Mouse (Mus musculus) limb, embryonic 13.5 days (tissue): Measurements from ENCODE around the gene Schip1. TPM values are rescaled to one million over a fixed set of nuclear protein-coding genes. Genes with fewer than 3 reads are reported as not detected.

ENCODE experiments used
- ATAC-seq: fragments of 200-750 bp; cut with Nextera tagmentation; 2 replicates; pipeline ENCODE4 v1.8.0; 2017; ENCODE audit warnings: low read depth, moderate number of reproducible peaks, moderate TSS enrichment; ENCODE audit not compliant: low FRiP score
- H3K27ac ChIP-seq: fragments of 300-500 bp; sonication (generic); 2 replicates; pipeline ENCODE4 v1.5.1; 2015; ENCODE audit warnings: inconsistent platforms, mild to moderate bottlenecking, moderate library complexity
- H3K27me3 ChIP-seq: fragments of 300-500 bp; sonication (generic); 2 replicates; pipeline ENCODE4 v1.6.1; 2015; ENCODE audit warnings: mild to moderate bottlenecking, inconsistent platforms
- H3K36me3 ChIP-seq: fragments of 300-500 bp; sonication (generic); 2 replicates; pipeline ENCODE4 v1.6.1; 2015; ENCODE audit warnings: inconsistent platforms, mild to moderate bottlenecking, moderate library complexity
- H3K4me1 ChIP-seq: fragments of 300-500 bp; sonication (generic); 2 replicates; pipeline ENCODE4 v1.6.1; 2015; ENCODE audit warnings: inconsistent platforms
- H3K4me2 ChIP-seq: fragments of 300-500 bp; sonication (generic); replicated peaks from 2 replicates; pipeline ENCODE4 v1.6.1; 2015; ENCODE audit warnings: inconsistent platforms, mild to moderate bottlenecking, moderate library complexity
- H3K4me3 ChIP-seq: fragments of 300-500 bp; sonication (generic); 2 replicates; pipeline ENCODE4 v1.5.1; 2015; ENCODE audit warnings: moderate library complexity, mild to moderate bottlenecking, inconsistent platforms
- H3K9ac ChIP-seq: fragments of 300-500 bp; sonication (generic); 2 replicates; pipeline ENCODE4 v1.6.1; 2015; ENCODE audit warnings: mild to moderate bottlenecking, inconsistent platforms
- H3K9me3 ChIP-seq: fragments of 300-500 bp; sonication (generic); 2 replicates; pipeline ENCODE4 v1.6.1; 2016; ENCODE audit warnings: inconsistent platforms
- WGBS: fragments of 180-500 bp; shearing (Covaris S2); methylation state at CpG from one replicate; pipeline ENCODE4 v1.1.7; 2015; 5-methylcytosine and 5-hydroxymethylcytosine counted together
- polyA plus RNA-seq: library from polyadenylated mRNA; unstranded; fragments of >200 nt; fragmentation: Nextera tagmentation; extraction: Ambion mirVana; gene quantifications from 2 replicates; pipeline ENCODE4 v1.2.1, GENCODE M21; 2015

Schip1 gene
- polyA plus RNA-seq, 1 experiment from 2014 or later = 21.4 TPM

DNA sequence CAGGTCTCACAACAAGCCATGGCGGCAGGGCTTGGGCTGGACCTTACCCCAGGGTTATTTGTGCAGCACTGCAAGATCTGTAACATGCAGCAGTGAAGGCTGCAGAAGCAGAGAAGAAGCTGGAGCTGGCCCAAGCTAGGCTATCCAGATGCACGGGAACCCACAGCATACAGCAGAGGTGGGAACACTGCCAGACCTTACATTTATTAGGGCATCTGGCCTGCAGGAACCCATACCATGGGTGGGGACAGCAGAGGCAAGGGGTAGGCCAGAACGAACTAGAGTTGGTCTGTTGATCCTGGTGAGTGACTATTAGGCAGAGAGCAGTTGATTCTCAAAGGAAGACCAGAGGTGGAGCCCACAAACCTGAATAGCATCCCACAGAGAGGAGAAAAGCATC, 178.6 kb downstream of the Schip1 start:
- H3K27me3 ChIP-seq = no peaks in the 10 kb centered on the region
- peak overlapping the region; percentile 15; the same call in 1 of the 2 replicates for H3K27ac ChIP-seq
- 46% methylated on average over 3 of the region's 3 CpGs for whole genome bisulfite sequencing
- no peak overlapping the region for H3K9ac ChIP-seq
- no peaks in the 10 kb centered on the region for H3K9me3 ChIP-seq
- peaks cover 8% of the 10 kb centered on the region for H3K4me1 ChIP-seq
- H3K4me3 ChIP-seq = no peak overlapping the region
- ATAC-seq = peak; percentile 28; the same call in 1 of the 2 replicates
- no peak overlapping the region for H3K4me2 ChIP-seq
- H3K36me3 ChIP-seq = no peaks in the 10 kb centered on the region

DNA sequence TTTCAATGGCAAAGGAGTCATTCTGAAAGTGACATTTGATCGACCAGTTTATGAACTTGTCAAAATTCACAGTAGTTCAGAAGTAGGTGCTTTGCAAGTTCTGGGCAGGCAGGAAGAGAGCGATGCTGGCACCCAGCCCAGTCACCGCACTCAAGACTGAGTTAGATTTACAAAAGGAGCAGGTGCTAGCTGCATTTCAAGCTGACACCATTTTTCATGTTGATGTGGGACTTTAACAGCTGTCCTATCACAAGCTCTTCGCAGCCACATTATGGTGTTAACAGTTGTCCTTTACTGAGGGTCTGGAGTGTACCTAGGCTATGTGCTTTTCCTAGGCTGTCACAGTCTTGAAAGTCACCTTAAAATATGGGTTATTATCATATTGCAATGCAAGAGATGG, 181.6 kb downstream of the Schip1 start:
- H3K4me2 ChIP-seq = no peak overlapping the region
- no peaks in the 10 kb centered on the region for H3K36me3 ChIP-seq
- H3K4me1 ChIP-seq = peaks cover 8% of the 10 kb centered on the region
- no peak overlapping the region for H3K9ac ChIP-seq
- no peaks in the 10 kb centered on the region for H3K27me3 ChIP-seq
- no peaks in the 10 kb centered on the region for H3K9me3 ChIP-seq
- no peak for ATAC-seq
- no peak overlapping the region for H3K27ac ChIP-seq
- 72% methylated on average over 4 of the region's 4 CpGs for WGBS
- H3K4me3 ChIP-seq = no peak overlapping the region

DNA sequence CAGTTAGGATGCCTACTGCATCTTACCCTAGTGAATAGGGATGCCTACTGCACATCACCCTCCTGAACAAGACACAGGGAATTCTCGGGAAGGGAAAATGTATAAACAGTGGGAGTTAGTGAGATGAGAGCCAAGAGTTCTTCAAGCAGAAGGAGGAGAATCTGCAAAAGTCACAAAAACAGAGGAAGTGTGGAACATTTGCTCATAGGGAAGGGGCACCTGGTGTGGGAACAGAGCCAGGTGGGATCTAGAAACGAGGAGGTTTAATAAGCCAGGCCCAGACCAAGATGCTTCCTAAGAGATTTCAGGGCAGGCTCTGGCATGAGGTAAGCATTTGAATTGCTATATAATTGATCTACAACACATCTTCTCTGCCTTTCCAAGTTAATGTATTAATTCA, 186.0 kb downstream of the Schip1 start:
- Histone ChIP-seq H3K9me3 (no peaks in the 10 kb centered on the region), H3K4me1 (no peaks in the 10 kb centered on the region; the same call in 1 of the 2 replicates), H3K4me3 (no peak overlapping the region), H3K27me3 (0 out of 2 replicates have a peak, but pooled peaks cover 4% of the 10 kb centered on the region), H3K9ac (no peak overlapping the region), H3K36me3 (no peaks in the 10 kb centered on the region), H3K27ac (no peak overlapping the region), H3K4me2 (no peak overlapping the region)
- ATAC-seq = no peak
- WGBS = 49% methylated on average over 2 of the region's 2 CpGs

DNA sequence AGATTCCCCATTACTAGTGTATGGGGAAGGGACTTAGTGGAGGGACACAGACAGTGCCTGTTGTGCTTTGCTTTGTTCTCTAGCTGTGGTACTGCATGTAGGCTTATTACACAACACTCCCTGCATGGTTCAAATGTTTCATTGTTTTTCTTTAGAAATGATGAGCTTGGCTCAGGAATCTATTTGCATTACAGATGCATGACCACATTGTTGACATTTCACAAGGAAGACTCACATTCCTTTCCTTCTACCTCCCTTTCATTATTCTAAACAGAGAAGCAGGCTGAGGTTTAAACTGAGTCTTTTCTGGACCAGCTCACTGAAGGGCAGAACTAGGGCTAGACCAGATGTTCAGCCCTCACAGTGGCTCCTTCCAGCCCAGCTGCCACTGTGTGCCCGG, 187.7 kb downstream of the Schip1 start:
- H3K9ac ChIP-seq = no peak overlapping the region
- H3K36me3 ChIP-seq = no peaks in the 10 kb centered on the region
- H3K27ac ChIP-seq = no peak overlapping the region
- H3K27me3 ChIP-seq = 0 out of 2 replicates have a peak, but pooled peaks cover 4% of the 10 kb centered on the region
- no peaks in the 10 kb centered on the region for H3K4me1 ChIP-seq
- H3K9me3 ChIP-seq = no peaks in the 10 kb centered on the region
- H3K4me3 ChIP-seq = no peak overlapping the region
- 79% methylated on average over 1 of the region's 1 CpGs for WGBS
- ATAC-seq = no peak
- H3K4me2 ChIP-seq = no peak overlapping the region

DNA sequence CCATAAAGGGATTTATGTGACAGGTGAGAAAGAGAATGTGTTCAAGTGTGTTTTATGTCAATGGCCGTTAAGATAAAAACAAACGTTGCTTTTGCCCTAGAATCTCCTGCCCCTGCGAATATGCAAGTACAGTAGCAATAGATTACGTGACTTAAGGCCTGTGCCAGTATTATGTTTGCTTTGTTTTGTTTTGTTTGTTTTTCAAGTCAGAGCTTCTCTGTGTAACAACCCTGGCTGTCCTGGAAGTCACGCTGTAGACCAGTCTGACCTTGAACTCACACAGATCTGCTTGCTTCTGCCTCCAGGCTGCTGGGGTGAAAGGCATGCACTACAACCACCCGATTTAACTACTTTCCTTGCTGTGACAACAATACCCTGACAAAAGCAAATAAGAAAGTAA, 197.7 kb downstream of the Schip1 start:
- no peaks in the 10 kb centered on the region for H3K4me1 ChIP-seq
- no peak overlapping the region for H3K4me3 ChIP-seq
- H3K36me3 ChIP-seq = no peaks in the 10 kb centered on the region
- no peak overlapping the region for H3K9ac ChIP-seq
- no peaks in the 10 kb centered on the region for H3K27me3 ChIP-seq
- no peak for ATAC-seq
- H3K27ac ChIP-seq = no peak overlapping the region
- H3K9me3 ChIP-seq = no peaks in the 10 kb centered on the region
- no peak overlapping the region for H3K4me2 ChIP-seq
- WGBS = 56% methylated on average over 6 of the region's 6 CpGs

DNA sequence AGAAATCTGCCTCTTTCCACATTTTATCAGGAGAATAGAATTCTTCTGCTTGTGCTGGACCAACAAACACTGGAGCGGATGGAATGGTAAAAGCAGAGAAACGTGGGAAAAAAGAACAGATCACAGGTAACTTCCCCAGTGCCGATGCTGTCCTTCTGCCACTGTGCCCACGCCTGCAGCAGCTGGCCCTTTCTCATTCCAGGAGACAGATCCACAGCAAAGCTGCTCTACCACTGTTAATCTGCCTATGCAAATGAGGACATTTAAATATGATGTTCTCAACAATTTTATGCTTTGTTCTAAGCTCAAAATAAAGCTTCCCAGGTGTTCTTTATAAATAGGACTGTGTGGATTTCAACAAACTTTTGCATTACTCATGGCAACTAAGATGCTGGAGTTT, 203.3 kb downstream of the Schip1 start:
- Histone ChIP-seq H3K36me3 (no peaks in the 10 kb centered on the region), H3K27ac (no peak overlapping the region), H3K4me3 (no peak overlapping the region), H3K9ac (no peak overlapping the region), H3K4me2 (no peak overlapping the region), H3K27me3 (no peaks in the 10 kb centered on the region), H3K4me1 (no peaks in the 10 kb centered on the region), H3K9me3 (no peaks in the 10 kb centered on the region; the same call in 1 of the 2 replicates)
- no peak for ATAC-seq
- 90% methylated on average over 4 of the region's 4 CpGs for WGBS

DNA sequence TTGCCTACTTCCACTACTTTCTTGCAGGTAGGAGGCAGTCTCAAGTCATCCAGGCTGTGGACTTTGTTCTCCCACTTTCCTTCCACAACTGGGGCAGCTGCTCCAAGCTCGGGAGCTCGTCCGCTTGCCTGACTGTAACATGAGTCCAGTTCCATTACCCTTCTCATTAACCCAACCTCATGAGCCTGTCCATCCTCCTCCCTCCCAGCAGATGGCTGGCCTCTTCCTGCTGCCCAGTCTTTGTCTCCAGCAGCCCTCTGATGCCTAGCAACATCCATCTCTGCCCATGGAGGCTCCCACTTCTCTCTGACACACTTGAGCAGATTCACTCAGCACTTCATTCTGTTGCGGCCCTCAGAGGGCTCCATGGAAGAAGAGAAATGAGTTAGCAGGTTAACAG, 204.6 kb downstream of the Schip1 start:
- Histone ChIP-seq H3K36me3 (no peaks in the 10 kb centered on the region), H3K4me1 (no peaks in the 10 kb centered on the region), H3K9ac (no peak overlapping the region), H3K4me3 (no peak overlapping the region), H3K4me2 (no peak overlapping the region), H3K27me3 (no peaks in the 10 kb centered on the region), H3K27ac (no peak overlapping the region), H3K9me3 (no peaks in the 10 kb centered on the region; the same call in 1 of the 2 replicates)
- 51% methylated on average over 4 of the region's 4 CpGs for WGBS
- ATAC-seq = no peak

DNA sequence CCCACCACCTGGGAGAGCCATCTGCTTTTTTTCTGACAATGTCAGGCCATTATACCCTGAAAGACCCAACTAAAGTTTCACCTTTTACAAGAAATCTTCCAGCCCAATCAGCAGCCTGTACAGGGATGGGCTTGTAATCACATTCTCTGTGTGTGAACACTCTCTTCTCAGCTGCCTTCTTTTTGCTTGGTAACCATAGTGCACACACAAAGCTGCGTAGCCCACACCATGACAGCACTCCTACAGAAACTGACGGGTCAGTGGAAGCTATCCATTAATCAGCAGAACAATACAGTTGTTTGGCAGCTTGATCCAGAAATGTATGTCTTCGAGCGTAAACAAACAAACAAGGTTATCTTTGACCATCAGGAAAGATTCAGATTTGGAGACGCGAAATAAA, 205.6 kb downstream of the Schip1 start:
- Histone ChIP-seq H3K27ac (no peak overlapping the region), H3K4me2 (no peak overlapping the region), H3K36me3 (no peaks in the 10 kb centered on the region), H3K9me3 (no peaks in the 10 kb centered on the region; the same call in 1 of the 2 replicates), H3K4me1 (no peaks in the 10 kb centered on the region), H3K9ac (no peak overlapping the region), H3K27me3 (no peaks in the 10 kb centered on the region), H3K4me3 (no peak overlapping the region)
- ATAC-seq = no peak
- WGBS = 87% methylated on average over 6 of the region's 6 CpGs

DNA sequence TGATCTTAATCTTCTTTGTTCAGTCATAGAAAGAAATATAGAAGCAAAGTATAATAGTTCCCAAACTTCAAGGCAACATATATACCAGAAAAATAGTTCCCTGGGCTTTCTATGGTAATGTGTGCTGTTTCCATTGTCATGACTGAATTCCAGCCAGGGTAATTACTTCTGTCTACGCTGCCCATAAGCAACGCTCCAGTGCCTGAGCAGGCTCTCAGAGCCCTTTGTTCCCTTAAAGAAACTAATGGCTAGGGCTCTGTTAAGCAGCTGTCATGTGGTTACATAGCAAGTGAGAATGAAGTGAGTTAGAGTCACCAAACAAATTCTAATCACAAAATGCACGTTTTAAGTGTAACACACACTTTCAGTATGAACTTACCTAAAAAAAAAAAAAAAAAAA, 206.9 kb downstream of the Schip1 start:
- whole genome bisulfite sequencing = 62% methylated on average over 3 of the region's 3 CpGs
- Histone ChIP-seq H3K27me3 (no peaks in the 10 kb centered on the region), H3K4me2 (no peak overlapping the region), H3K9me3 (no peaks in the 10 kb centered on the region; the same call in 1 of the 2 replicates), H3K4me1 (no peaks in the 10 kb centered on the region), H3K9ac (no peak overlapping the region), H3K36me3 (no peaks in the 10 kb centered on the region), H3K27ac (no peak overlapping the region), H3K4me3 (no peak overlapping the region)
- no peak for ATAC-seq

DNA sequence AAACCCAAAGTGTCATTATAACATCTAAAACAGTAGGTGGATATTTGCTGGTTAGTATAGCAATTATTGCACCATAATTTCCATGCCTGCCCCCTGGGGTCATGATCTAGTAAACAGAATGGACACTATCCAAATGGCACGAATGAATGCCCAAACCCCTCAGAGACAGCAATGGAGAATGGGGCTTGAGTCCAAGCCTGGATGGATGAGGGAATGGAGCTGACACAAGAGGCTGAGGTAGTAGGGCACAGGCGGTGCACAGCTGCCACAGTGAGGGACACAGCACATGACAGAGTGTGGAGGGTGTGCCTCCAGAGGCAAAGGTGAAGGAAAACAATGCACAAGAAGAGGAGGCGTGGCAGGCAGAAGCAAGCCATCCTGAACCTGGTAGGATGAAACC, 207.3 kb downstream of the Schip1 start:
- H3K9me3 ChIP-seq = no peaks in the 10 kb centered on the region; the same call in 1 of the 2 replicates
- no peaks in the 10 kb centered on the region for H3K36me3 ChIP-seq
- WGBS = 87% methylated on average over 3 of the region's 3 CpGs
- no peak overlapping the region for H3K4me3 ChIP-seq
- no peak overlapping the region for H3K27ac ChIP-seq
- H3K4me2 ChIP-seq = no peak overlapping the region
- ATAC-seq = no peak
- no peaks in the 10 kb centered on the region for H3K27me3 ChIP-seq
- H3K4me1 ChIP-seq = no peaks in the 10 kb centered on the region
- H3K9ac ChIP-seq = no peak overlapping the region

DNA sequence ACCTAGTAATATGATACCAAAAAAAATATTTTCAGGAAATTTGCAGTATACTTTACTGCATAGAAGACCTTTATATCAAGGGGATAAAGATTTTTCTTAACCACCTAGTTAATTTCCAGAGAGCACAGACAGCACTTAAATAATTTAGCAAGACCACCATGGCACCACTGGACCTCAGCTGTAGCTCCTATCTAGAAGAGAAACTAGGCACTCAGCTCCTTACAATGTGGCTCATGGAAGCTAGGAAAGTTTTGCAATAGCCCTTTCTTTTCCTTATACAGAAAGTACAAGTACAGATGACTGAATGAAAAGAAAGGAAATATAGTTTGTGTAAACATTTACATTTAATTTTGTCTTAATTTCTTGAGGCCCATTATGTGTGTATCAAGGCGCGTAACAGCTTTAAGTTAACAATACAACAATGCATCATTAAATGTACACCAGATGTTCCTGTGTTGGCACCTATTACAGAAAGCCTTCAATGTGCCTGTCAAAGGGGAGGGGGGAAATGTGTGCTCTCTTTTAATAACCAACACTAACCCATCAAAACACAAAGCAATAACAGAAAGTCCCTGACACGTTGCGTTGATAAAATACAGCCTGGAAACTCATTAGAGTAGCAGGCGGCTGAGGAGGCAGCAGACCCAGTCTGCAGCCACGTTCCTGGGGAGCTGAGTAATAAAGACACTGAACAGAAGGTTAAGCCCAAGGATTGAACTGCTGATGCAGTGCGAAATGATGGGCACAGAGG, 218.4 kb downstream of the Schip1 start:
- peak overlapping the region; percentile 19 for H3K4me3 ChIP-seq
- no peaks in the 10 kb centered on the region for H3K36me3 ChIP-seq
- no peaks in the 10 kb centered on the region for H3K27me3 ChIP-seq
- peak; percentile 40; the same call in 1 of the 2 replicates for ATAC-seq
- no peaks in the 10 kb centered on the region for H3K9me3 ChIP-seq
- no peak overlapping the region for H3K9ac ChIP-seq
- H3K4me1 ChIP-seq = peaks cover 13% of the 10 kb centered on the region
- WGBS = 15% methylated on average over 7 of the region's 7 CpGs
- peak overlapping the region; percentile 46 for H3K4me2 ChIP-seq
- H3K27ac ChIP-seq = no peak overlapping the region

DNA sequence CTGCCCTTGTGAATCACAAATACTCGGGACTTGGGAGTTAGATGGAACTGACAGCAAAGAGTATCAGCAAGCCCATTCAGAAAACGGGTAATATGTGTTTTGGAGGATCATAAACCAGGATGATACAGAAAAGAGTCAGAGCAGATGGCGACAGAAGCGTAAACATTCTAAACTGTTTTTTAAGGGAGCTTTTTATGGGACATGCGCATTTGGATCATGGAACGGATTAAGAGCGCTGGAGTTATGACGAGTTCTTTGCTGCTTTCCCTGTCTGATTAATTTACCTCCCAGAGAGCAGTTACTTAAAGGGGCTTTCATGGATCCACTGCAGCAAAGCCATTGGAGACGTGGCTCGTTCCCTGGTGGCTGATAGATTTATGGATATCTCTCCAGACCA, 219.0 kb downstream of the Schip1 start:
- peaks cover 13% of the 10 kb centered on the region for H3K4me1 ChIP-seq
- WGBS = 16% methylated on average over 10 of the region's 10 CpGs
- ATAC-seq = no peak
- no peak overlapping the region for H3K27ac ChIP-seq
- no peaks in the 10 kb centered on the region for H3K27me3 ChIP-seq
- H3K36me3 ChIP-seq = no peaks in the 10 kb centered on the region
- no peaks in the 10 kb centered on the region for H3K9me3 ChIP-seq
- peak overlapping the region; percentile 19 for H3K4me3 ChIP-seq
- peak overlapping the region; percentile 46 for H3K4me2 ChIP-seq
- no peak overlapping the region for H3K9ac ChIP-seq

DNA sequence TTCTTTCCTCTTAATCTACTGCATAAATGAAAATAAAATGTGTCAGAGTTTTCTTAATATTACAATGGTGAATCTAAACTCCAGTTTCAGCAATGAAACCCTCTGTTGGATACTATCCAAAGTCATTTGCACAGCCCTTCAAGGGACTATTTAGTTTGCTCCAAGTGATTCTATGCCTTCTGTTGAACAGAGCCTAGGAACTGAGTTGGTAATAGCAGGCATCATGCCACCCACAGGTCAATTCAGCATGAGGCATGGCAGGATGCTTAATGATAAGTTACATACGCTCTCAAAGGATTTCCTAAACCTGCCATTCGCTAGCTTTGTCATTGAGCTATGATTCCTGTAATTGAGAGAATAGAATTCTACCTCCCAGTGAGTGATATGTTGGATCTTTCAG, 219.9 kb downstream of the Schip1 start:
- Histone ChIP-seq H3K9ac (no peak overlapping the region), H3K27me3 (no peaks in the 10 kb centered on the region), H3K36me3 (no peaks in the 10 kb centered on the region), H3K4me3 (no peak overlapping the region), H3K4me1 (peaks cover 13% of the 10 kb centered on the region), H3K4me2 (no peak overlapping the region), H3K9me3 (no peaks in the 10 kb centered on the region), H3K27ac (no peak overlapping the region)
- ATAC-seq = no peak
- 73% methylated on average over 2 of the region's 2 CpGs for WGBS
